Mouse (Mus musculus) heart, adult 2 months (tissue): Measurements from ENCODE around the gene Ears2. TPM values are rescaled to one million over a fixed set of nuclear protein-coding genes. Genes with fewer than 3 reads are reported as not detected.

Experiments used
- DNase-seq, 2 experiments: peaks; one replicate each; pipeline ENCODE4 v3.0.0; 2021
- H3K27ac ChIP-seq: fragments of 200-600 bp; 2 replicates; pipeline ENCODE4 v1.8.1; 2022
- H3K27me3 ChIP-seq: fragments of 200-500 bp; 2 replicates; pipeline ENCODE4 v1.6.1; 2012; ENCODE audit warnings: mild to moderate bottlenecking, low read length, inconsistent platforms, mixed read lengths; ENCODE audit not compliant: control insufficient read depth, insufficient read depth
- H3K36me3 ChIP-seq: fragments of 200-500 bp; 2 replicates; pipeline ENCODE4 v1.6.1; 2012; ENCODE audit warnings: low read length, inconsistent platforms; ENCODE audit not compliant: control insufficient read depth, insufficient read depth
- H3K4me1 ChIP-seq: fragments of 200-500 bp; 2 replicates; pipeline ENCODE4 v1.6.1; 2011; ENCODE audit warnings: low read length; ENCODE audit not compliant: control insufficient read depth, insufficient read depth
- H3K4me3 ChIP-seq: fragments of 200-600 bp; 2 replicates; pipeline ENCODE4 v1.8.1; 2022
- H3K79me2 ChIP-seq: fragments of 200-500 bp; replicated peaks from 2 replicates; pipeline ENCODE4 v1.6.1; 2012; ENCODE audit warnings: mild to moderate bottlenecking, inconsistent platforms, low read length, moderate library complexity, mixed read lengths; ENCODE audit not compliant: control insufficient read depth, insufficient read depth
- H3K9ac ChIP-seq: fragments of 200-500 bp; 2 replicates; pipeline ENCODE4 v1.6.1; 2012; ENCODE audit warnings: low read depth, mild to moderate bottlenecking, control low read depth, inconsistent platforms, low read length, mixed read lengths
- CTCF ChIP-seq: fragments of 200-600 bp; IDR thresholded peaks from 2 replicates; pipeline ENCODE4 v1.8.1; 2022; ENCODE audit warnings: antibody characterized with exemption, mild to moderate bottlenecking, moderate library complexity
- EP300 ChIP-seq: fragments of 200-500 bp; IDR thresholded peaks from 2 replicates; pipeline ENCODE4 v1.6.1; 2011; ENCODE audit warnings: low read depth, low read length, control low read depth; ENCODE audit not compliant: insufficient read depth
- POLR2A ChIP-seq: fragments of 200-500 bp; IDR thresholded peaks from 2 replicates; pipeline ENCODE4 v1.6.1; 2011; ENCODE audit warnings: mild to moderate bottlenecking, low read depth, low read length, control low read depth; ENCODE audit not compliant: insufficient read depth
- WGBS: fragments of 180-500 bp; shearing (Covaris S2); methylation state at CpG from one replicate; pipeline ENCODE4 v1.1.7; 2018; 5-methylcytosine and 5-hydroxymethylcytosine counted together
- intact Hi-C: fragments of 180-260 bp; cut with DNase I; formaldehyde crosslinking; loops from one replicate; pipeline ENCODE4 v1.15.1; 2025
- polyA plus RNA-seq: library from polyadenylated mRNA; depleted of rRNA; stranded (reverse); fragments of >200 nt; gene quantifications from 2 replicates; pipeline ENCODE4 v1.2.3, GENCODE M21; 2012
- total RNA-seq, 2 experiments: library from RNA; stranded (reverse); gene quantifications; 2 replicates each; pipeline ENCODE4 v1.2.3; 2021

The Ears2 gene
- total and polyA plus RNA-seq, 3 experiments = 10.6 to 12.9 (median 11.8) TPM

DNA sequence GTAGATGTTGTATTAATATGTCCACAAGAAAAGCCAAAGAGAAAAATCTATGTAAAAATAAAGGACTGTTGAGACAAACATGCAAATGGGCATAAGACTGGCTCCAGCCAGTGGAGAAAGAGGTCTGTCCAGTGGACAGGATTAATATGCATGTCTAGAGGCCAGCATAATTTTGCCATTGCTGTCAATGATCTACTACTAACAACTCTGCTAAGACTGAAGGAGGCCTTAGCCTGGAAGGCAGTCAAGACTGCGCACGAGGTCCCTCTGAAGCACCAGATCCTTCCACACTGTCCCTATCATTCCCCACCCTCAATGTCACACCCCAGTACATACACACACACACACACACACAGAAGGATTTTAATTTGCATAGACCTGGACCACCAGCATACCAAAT, 44.9 kb downstream of the Ears2 start:
- Histone ChIP-seq H3K27me3 (no peaks in the 10 kb centered on the region), H3K27ac (no peak overlapping the region), H3K36me3 (no peaks in the 10 kb centered on the region), H3K4me1 (no peaks in the 10 kb centered on the region), H3K79me2 (no peaks in the 10 kb centered on the region), H3K9ac (no peak overlapping the region), H3K4me3 (no peak overlapping the region)
- 98% methylated on average over 2 of the region's 2 CpGs for WGBS
- TF ChIP-seq EP300 (no peak), POLR2A (no peak), CTCF (no peak)
- no peak for DNase-seq
- intact Hi-C loops = no loop called here

DNA sequence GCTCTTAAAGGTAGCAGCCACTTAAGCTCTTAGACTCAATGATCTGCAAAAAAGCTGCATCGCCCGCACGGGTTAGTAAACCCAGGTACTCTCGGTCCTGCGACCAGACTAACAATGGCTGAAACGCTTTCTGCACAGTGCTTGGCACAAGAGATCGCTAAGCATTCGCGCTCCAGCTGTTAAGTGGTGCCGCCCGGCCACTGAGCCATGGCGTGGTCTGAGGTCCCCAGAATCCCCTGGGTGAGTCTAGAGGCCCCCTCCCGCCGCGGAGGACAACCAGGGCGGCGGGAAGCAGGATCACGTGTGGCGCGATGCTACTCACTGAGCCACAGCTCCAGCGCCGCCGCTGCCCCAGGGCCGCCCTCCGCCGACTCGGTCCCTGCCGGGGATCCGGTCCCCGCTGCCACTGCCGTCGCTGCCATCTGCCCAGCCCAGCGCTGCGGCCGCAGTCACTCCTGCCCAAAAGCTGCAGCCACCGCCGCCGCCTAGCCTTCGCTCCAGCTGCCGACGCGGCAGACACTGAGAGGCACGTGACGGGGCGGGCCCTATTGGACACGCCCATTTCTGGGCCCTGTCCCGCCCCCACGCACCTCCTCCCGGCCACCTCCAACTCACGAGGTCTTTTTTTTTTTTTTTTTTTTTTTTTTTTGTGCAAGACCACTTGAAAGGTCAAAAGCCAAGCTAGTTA, 46.3 kb downstream of the Ears2 start, which contains the start of gene Gga2:
Gene Gga2, minus strand, starts transcription at position 556 of the 688 bp plus-strand sequence.
- TF ChIP-seq POLR2A (peak; percentile 72), EP300 (no peak), CTCF (no peak)
- H3K36me3 ChIP-seq = no peaks in the 10 kb centered on the region
- no peaks in the 10 kb centered on the region for H3K4me1 ChIP-seq
- under 1% methylated on average over 50 of the region's 50 CpGs for WGBS
- intact Hi-C loops = no loop called here
- no peaks in the 10 kb centered on the region for H3K27me3 ChIP-seq
- DNase-seq = peak; percentile 93
- H3K79me2 ChIP-seq = no peaks in the 10 kb centered on the region
- H3K4me3 ChIP-seq = peak within 1 kb of the TSS; percentile 64
- peak within 1 kb of the TSS; percentile 71 for H3K27ac ChIP-seq
- H3K9ac ChIP-seq = peak within 1 kb of the TSS; percentile 90

DNA sequence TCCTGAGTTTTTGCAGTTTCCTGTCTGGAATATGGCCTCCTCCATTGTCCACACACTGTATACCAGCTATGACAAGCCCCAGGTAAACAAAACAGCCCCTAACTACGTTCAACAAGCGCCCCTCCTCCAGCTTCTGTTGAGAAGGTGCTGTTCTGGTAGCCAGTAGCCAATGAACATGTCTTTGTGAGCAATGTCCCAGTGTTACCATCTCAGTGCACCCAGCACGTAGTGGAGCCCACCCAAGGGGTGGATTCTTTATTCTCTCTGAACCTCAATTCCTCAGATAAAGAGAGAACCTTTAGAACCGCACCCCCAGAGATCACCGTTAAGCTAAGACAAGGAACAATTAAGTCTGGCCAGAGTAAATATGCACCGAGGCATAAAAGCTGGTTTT, 46.8 kb downstream of the Ears2 start:
- H3K79me2 ChIP-seq = no peaks in the 10 kb centered on the region
- TF ChIP-seq EP300 = no peak
- TF ChIP-seq POLR2A = no peak
- TF ChIP-seq CTCF = no peak
- H3K27ac ChIP-seq = peak overlapping the region; percentile 71
- no peaks in the 10 kb centered on the region for H3K27me3 ChIP-seq
- peak overlapping the region; percentile 64 for H3K4me3 ChIP-seq
- no peak for DNase-seq
- H3K36me3 ChIP-seq = no peaks in the 10 kb centered on the region
- 10% methylated on average over 6 of the region's 6 CpGs for WGBS
- peak overlapping the region; percentile 90 for H3K9ac ChIP-seq
- intact Hi-C loops = no loop called here
- no peaks in the 10 kb centered on the region; the same call in 1 of the 2 replicates for H3K4me1 ChIP-seq

DNA sequence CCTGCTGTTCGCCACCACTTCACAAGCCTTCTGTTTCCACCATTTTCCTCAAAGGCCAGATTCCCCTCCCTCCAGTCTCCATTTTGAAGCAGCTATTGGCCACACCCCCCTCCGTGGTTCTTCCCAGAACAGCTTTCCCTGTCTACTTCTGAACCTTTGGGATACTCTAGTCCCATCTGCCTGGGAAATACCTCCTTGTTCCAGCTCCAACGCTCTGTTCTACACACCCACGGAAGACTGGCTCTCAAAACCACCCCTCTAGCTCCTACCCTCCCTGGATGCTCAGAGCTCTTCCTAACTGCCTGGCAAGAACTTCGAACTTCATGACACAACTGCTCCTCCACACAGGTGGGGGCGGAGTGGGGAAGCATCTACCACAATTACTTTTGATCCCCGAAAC, 48.1 kb downstream of the Ears2 start:
- no peaks in the 10 kb centered on the region for H3K36me3 ChIP-seq
- 88% methylated on average over 7 of the region's 7 CpGs for WGBS
- no peaks in the 10 kb centered on the region; the same call in 1 of the 2 replicates for H3K4me1 ChIP-seq
- H3K4me3 ChIP-seq = no peak overlapping the region
- intact Hi-C loops = no loop called here
- no peaks in the 10 kb centered on the region for H3K79me2 ChIP-seq
- H3K9ac ChIP-seq = no peak overlapping the region
- H3K27me3 ChIP-seq = no peaks in the 10 kb centered on the region
- DNase-seq = no peak
- H3K27ac ChIP-seq = no peak overlapping the region
- TF ChIP-seq EP300 (no peak), POLR2A (no peak), CTCF (no peak)

DNA sequence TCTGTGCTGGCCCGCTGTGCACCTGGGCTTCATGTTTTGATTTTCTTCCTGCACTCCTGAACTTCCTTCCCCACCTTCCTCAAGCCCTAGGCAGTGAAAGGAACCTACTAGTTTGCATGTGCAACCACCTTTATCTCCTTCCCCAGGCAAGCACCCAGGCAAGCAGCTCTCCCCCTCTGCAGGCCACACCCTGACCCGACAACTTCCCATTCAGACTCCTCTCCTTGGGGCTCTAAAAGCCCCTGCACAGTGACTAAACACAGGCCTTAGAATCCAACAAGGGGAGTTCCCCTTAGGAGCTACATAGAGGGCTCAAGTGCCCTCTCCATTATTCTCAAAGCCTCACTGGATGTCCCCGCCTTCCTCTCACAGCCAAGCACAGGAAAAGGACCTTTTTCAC, 48.8 kb downstream of the Ears2 start:
- Histone ChIP-seq H3K27me3 (no peaks in the 10 kb centered on the region), H3K27ac (no peak overlapping the region), H3K36me3 (no peaks in the 10 kb centered on the region), H3K9ac (no peak overlapping the region), H3K4me3 (no peak overlapping the region), H3K79me2 (no peaks in the 10 kb centered on the region), H3K4me1 (no peaks in the 10 kb centered on the region; the same call in 1 of the 2 replicates)
- peak in 1 of 2 experiments; percentile 27 for DNase-seq
- WGBS = 64% methylated on average over 3 of the region's 3 CpGs
- TF ChIP-seq EP300 (no peak), CTCF (no peak), POLR2A (no peak)
- intact Hi-C loops = no loop called here

DNA sequence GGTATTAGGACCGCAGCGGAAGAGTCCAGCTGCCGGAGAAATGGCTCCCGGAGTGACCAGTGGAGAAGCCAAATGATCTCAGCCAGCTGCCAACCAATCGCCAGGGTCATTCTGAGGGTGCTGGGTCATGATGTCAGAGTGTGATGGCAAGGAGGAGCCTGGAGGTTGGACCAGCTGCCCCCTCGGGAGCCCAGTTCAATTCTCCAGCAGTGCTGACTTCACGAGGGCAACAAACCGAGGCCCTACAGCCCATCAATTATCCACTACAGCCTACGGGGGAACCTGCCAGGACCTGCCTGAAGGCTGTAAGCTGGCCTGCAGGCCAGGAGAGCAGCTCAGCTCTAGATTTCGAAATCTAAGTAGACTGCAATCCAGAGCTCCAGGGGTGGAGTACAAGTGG, 51.3 kb downstream of the Ears2 start:
- Histone ChIP-seq H3K79me2 (no peaks in the 10 kb centered on the region), H3K4me1 (no peaks in the 10 kb centered on the region; the same call in none of the 2 replicates), H3K27ac (peak overlapping the region; percentile 81), H3K36me3 (no peaks in the 10 kb centered on the region), H3K4me3 (no peak overlapping the region), H3K9ac (peak overlapping the region; percentile 4; the same call in 1 of the 2 replicates), H3K27me3 (no peaks in the 10 kb centered on the region)
- intact Hi-C loops = no loop called here
- no peak for TF ChIP-seq CTCF
- TF ChIP-seq EP300 = no peak
- no peak for TF ChIP-seq POLR2A
- WGBS = 56% methylated on average over 10 of the region's 10 CpGs
- DNase-seq = peak; percentile 39 to 42
